Mouse (Mus musculus) MEL (cell line): Measurements from ENCODE around the gene Ints7. TPM values are rescaled to one million over a fixed set of nuclear protein-coding genes. Genes with fewer than 3 reads are reported as not detected.

Source experiments
- DNase-seq: peaks from one replicate; pipeline ENCODE4 v3.0.0; 2011; ENCODE audit warnings: low read depth, low spot score
- H3K27ac ChIP-seq: 2 replicates; pipeline ENCODE4 v1.5.1; 2012; ENCODE audit warnings: low read depth, mild to moderate bottlenecking, control low read depth, low read length, moderate library complexity; ENCODE audit not compliant: control insufficient read depth
- H3K27me3 ChIP-seq, 2 experiments: fragments of 150-350 bp in 1 of 2; sonication (generic) in 1 of 2; 2 replicates each; pipeline ENCODE4 v1.6.1; 2012; ENCODE audit warnings: low read length in 2 of 2, mild to moderate bottlenecking in 2 of 2, improper control_type of control experiment in 1 of 2, moderate library complexity in 1 of 2; ENCODE audit not compliant: insufficient read depth in 2 of 2, control insufficient read depth in 1 of 2
- H3K36me3 ChIP-seq, 2 experiments: 2 replicates each; pipeline ENCODE4 v1.6.1; 2012 to 2014; ENCODE audit warnings: low read length in 2 of 2, improper control_type of control experiment in 1 of 2, inconsistent platforms in 1 of 2, mild to moderate bottlenecking in 1 of 2; ENCODE audit not compliant: insufficient read depth in 2 of 2, control insufficient read depth in 1 of 2
- H3K4me1 ChIP-seq, 2 experiments: fragments of 150-350 bp in 1 of 2; sonication (generic) in 1 of 2; 2 replicates each; pipeline ENCODE4 v1.6.1; 2012; ENCODE audit warnings: low read length in 2 of 2, improper control_type of control experiment in 1 of 2, mild to moderate bottlenecking in 1 of 2; ENCODE audit not compliant: insufficient read depth in 2 of 2, control insufficient read depth in 1 of 2
- H3K4me3 ChIP-seq, 2 experiments: fragments of 150-350 bp in 1 of 2; sonication (generic) in 1 of 2; 2 replicates each; pipeline ENCODE4 v1.5.1; 2012; ENCODE audit warnings: low read depth in 2 of 2, low read length in 2 of 2, mild to moderate bottlenecking in 2 of 2, moderate library complexity in 2 of 2, control low read depth in 1 of 2, improper control_type of control experiment in 1 of 2; ENCODE audit not compliant: control insufficient read depth in 1 of 2, insufficient read depth in 1 of 2
- H3K79me2 ChIP-seq: 2 replicates; pipeline ENCODE4 v1.6.1; 2012; ENCODE audit warnings: mild to moderate bottlenecking, low read length, moderate library complexity; ENCODE audit not compliant: control insufficient read depth, poor library complexity, insufficient read depth
- H3K9ac ChIP-seq: 2 replicates; pipeline ENCODE4 v1.6.1; 2012; ENCODE audit warnings: low read depth, mild to moderate bottlenecking, control low read depth, low read length, moderate library complexity; ENCODE audit not compliant: control insufficient read depth, poor library complexity, severe bottlenecking
- H3K9me3 ChIP-seq: fragments of 150-350 bp; sonication (generic); replicated peaks from 2 replicates; pipeline ENCODE4 v1.6.1; 2012; ENCODE audit warnings: mild to moderate bottlenecking, low read length, improper control_type of control experiment, moderate library complexity; ENCODE audit not compliant: insufficient read depth
- CHD1 ChIP-seq: IDR thresholded peaks from 2 replicates; pipeline ENCODE4 v1.6.1; 2012; ENCODE audit warnings: low read depth, mild to moderate bottlenecking, inconsistent platforms, low read length, improper control_type of control experiment
- CTCF ChIP-seq, 3 experiments: IDR thresholded peaks in 2 of 3; conservative IDR thresholded peaks in 1 of 3; 2 replicates each; pipeline ENCODE4 v1.5.1; 2011 to 2012; ENCODE audit warnings: low read length in 3 of 3, low read depth in 2 of 3, mild to moderate bottlenecking in 2 of 3, improper control_type of control experiment in 1 of 3, inconsistent platforms in 1 of 3, mixed read lengths in 1 of 3, moderate library complexity in 1 of 3; ENCODE audit not compliant: control insufficient read depth in 1 of 3, insufficient read depth in 1 of 3, poor library complexity in 1 of 3, severe bottlenecking in 1 of 3
- E2F4 ChIP-seq: IDR thresholded peaks from 2 replicates; pipeline ENCODE4 v1.6.1; 2011; ENCODE audit warnings: low read depth, low read length, improper control_type of control experiment, borderline replicate concordance
- EP300 ChIP-seq, 2 experiments: IDR thresholded peaks; 2 replicates each; pipeline ENCODE4 v1.6.1; 2011; ENCODE audit warnings: improper control_type of control experiment in 2 of 2, low read length in 2 of 2, low read depth in 1 of 2, mild to moderate bottlenecking in 1 of 2
- ETS1 ChIP-seq: IDR thresholded peaks from 2 replicates; pipeline ENCODE4 v1.6.1; 2012; ENCODE audit warnings: low read depth, mild to moderate bottlenecking, inconsistent platforms, low read length, improper control_type of control experiment, moderate library complexity
- GABPA ChIP-seq: IDR thresholded peaks from 2 replicates; pipeline ENCODE4 v1.6.1; 2012; ENCODE audit warnings: low read depth, mild to moderate bottlenecking, inconsistent platforms, low read length, improper control_type of control experiment, moderate library complexity
- MAX ChIP-seq: IDR thresholded peaks from 2 replicates; pipeline ENCODE4 v1.6.1; 2011; ENCODE audit warnings: low read length, improper control_type of control experiment
- MEF2A ChIP-seq: IDR thresholded peaks from 2 replicates; pipeline ENCODE4 v1.6.1; 2014; ENCODE audit warnings: low read depth, mild to moderate bottlenecking, inconsistent platforms, low read length, improper control_type of control experiment; ENCODE audit not compliant: poor library complexity, insufficient replicate concordance, severe bottlenecking; ENCODE audit errors: extremely low read depth
- MYC ChIP-seq: IDR thresholded peaks from 2 replicates; pipeline ENCODE4 v1.6.1; 2011; ENCODE audit warnings: low read depth, mild to moderate bottlenecking, low read length, improper control_type of control experiment, moderate library complexity
- NRF1 ChIP-seq: IDR thresholded peaks from 2 replicates; pipeline ENCODE4 v1.6.1; 2014; ENCODE audit warnings: low read depth, mild to moderate bottlenecking, inconsistent platforms, low read length, improper control_type of control experiment, moderate library complexity; ENCODE audit not compliant: poor library complexity, insufficient read depth, severe bottlenecking
- POLR2A ChIP-seq, 2 experiments: IDR thresholded peaks; 2 replicates each; pipeline ENCODE4 v1.6.1; 2011 to 2012; ENCODE audit warnings: low read length in 2 of 2, mild to moderate bottlenecking in 2 of 2, control low read depth in 1 of 2, improper control_type of control experiment in 1 of 2, low read depth in 1 of 2, moderate library complexity in 1 of 2; ENCODE audit not compliant: control insufficient read depth in 1 of 2, insufficient read depth in 1 of 2, poor library complexity in 1 of 2
- POLR2AphosphoS2 ChIP-seq: IDR thresholded peaks from 2 replicates; pipeline ENCODE4 v1.6.1; 2011; ENCODE audit warnings: low read length, improper control_type of control experiment
- RAD21 ChIP-seq: IDR thresholded peaks from 2 replicates; pipeline ENCODE4 v1.6.1; 2011; ENCODE audit warnings: mild to moderate bottlenecking, low read depth, low read length, improper control_type of control experiment
- TAL1 ChIP-seq: IDR thresholded peaks from 2 replicates; pipeline ENCODE4 v1.6.1; 2012; ENCODE audit warnings: mild to moderate bottlenecking, inconsistent platforms, low read length, moderate library complexity, mixed read lengths
- USF1 ChIP-seq: IDR thresholded peaks from 2 replicates; pipeline ENCODE4 v1.6.1; 2014; ENCODE audit warnings: low read depth, mild to moderate bottlenecking, inconsistent platforms, low read length, improper control_type of control experiment, moderate library complexity
- ZNF384 ChIP-seq: IDR thresholded peaks from 2 replicates; pipeline ENCODE4 v1.6.1; 2012; ENCODE audit warnings: low read depth, mild to moderate bottlenecking, inconsistent platforms, low read length, improper control_type of control experiment
- polyA plus RNA-seq, 2 experiments: library from polyadenylated mRNA; stranded (reverse) in 1 of 2; unstranded in 1 of 2; fragments of >175 nt in 1 of 2; fragments of >200 nt in 1 of 2; gene quantifications; 2 replicates each; pipeline versions ENCODE4 v1.2.1 to v1.2.4; 2012; ENCODE audit warnings: low replicate concordance in 2 of 2, low read depth in 1 of 2; ENCODE audit not compliant: insufficient read length in 2 of 2, insufficient read depth in 1 of 2, missing spikeins in 1 of 2
- total RNA-seq: library from RNA; depleted of rRNA; stranded (reverse); fragments of 300-350 nt; gene quantifications from 2 replicates; pipeline ENCODE4 v1.2.3, GENCODE M21; 2012

Ints7 gene
- total and polyA plus RNA-seq, 3 experiments, result 44.2 to 84.5 (median 83.5) TPM

- Histone ChIP-seq H3K9me3 (no peaks in the 10 kb centered on the region), H3K9ac (no peak overlapping the region), H3K27me3 (peaks cover 10 to 13% of the 10 kb centered on the region in 2 experiments), H3K4me1 (no peaks in the 10 kb centered on the region), H3K79me2 (no peaks in the 10 kb centered on the region), H3K4me3 (no peak overlapping the region), H3K36me3 (no peaks in the 10 kb centered on the region), H3K27ac (no peak overlapping the region)
- TF ChIP-seq POLR2AphosphoS2 (no peak), MYC (no peak), TAL1 (no peak), GABPA (no peak), ZNF384 (no peak), MEF2A (no peak), NRF1 (no peak)
- DNase-seq, result no peak
Measured at GRCm38 (mm10) chr1:191640848-191641247, 65.4 kb downstream of the Ints7 start.

DNA sequence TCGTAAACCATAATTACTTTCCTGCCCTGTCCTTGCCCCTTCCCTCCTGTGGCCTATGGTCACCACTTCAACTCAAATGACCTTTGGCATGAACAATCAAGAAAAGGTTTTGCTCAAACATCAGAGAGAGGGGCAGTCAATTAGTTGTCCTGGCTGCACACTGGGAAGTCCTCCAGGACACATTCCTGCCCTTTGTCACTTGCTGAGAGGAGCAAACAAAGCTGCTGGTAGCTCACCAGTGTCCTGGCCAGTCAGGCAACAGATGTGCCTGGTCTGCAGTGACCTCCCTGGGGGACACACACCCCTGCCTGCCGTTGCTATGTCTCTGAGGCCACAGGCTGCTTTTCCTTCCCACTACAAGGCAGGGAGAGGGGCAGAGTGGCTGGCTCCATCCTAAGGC lies 66.0 kb downstream of the Ints7 start:
- H3K27me3 ChIP-seq, result peaks cover 13 to 15% of the 10 kb centered on the region in 2 experiments
- no peak overlapping the region for H3K4me3 ChIP-seq
- H3K36me3 ChIP-seq, result no peaks in the 10 kb centered on the region
- no peak overlapping the region for H3K9ac ChIP-seq
- TF ChIP-seq ETS1 (no peak), GABPA (no peak), CHD1 (no peak), E2F4 (no peak), MAX (no peak), POLR2A (IDR thresholded peaks at IDR 0.05; ENCODE audit: control insufficient read depth in 1 of 2, insufficient read depth in 1 of 2, low read depth in 1 of 2, low read length in 2 of 2, poor library complexity in 1 of 2) (no peak), USF1 (no peak), RAD21 (no peak), CTCF (IDR thresholded peaks at IDR 0.05 in 2 of 3, conservative IDR thresholded peaks at IDR 0.05 in 1 of 3; ENCODE audit: control insufficient read depth in 1 of 3, insufficient read depth in 1 of 3, low read depth in 2 of 3, low read length in 3 of 3, poor library complexity in 1 of 3, severe bottlenecking in 1 of 3) (no peak), EP300 (IDR thresholded peaks at IDR 0.05; ENCODE audit: low read depth in 1 of 2, low read length in 2 of 2) (no peak)
- no peaks in the 10 kb centered on the region for H3K79me2 ChIP-seq
- DNase-seq, result no peak
- no peaks in the 10 kb centered on the region for H3K9me3 ChIP-seq
- no peak overlapping the region for H3K27ac ChIP-seq
- no peaks in the 10 kb centered on the region for H3K4me1 ChIP-seq
